Mouse (Mus musculus) forebrain, embryonic 15.5 days (tissue): ENCODE results near the gene Fgf7. TPM values are rescaled to one million over a fixed set of nuclear protein-coding genes. Genes with fewer than 3 reads are reported as not detected.

ENCODE experiments used
- ATAC-seq: fragments of 200-750 bp; cut with Nextera tagmentation; replicated peaks from 2 replicates; pipeline ENCODE4 v1.8.0; 2017; ENCODE audit warnings: mild to moderate bottlenecking, moderate TSS enrichment, moderate library complexity
- H3K27ac ChIP-seq: fragments of 300-500 bp; sonication (generic); replicated peaks from 2 replicates; pipeline ENCODE4 v1.5.1; 2015; ENCODE audit warnings: mild to moderate bottlenecking, inconsistent platforms
- H3K27me3 ChIP-seq: fragments of 300-500 bp; sonication (generic); 2 replicates; pipeline ENCODE4 v1.6.1; 2015; ENCODE audit warnings: inconsistent platforms
- H3K36me3 ChIP-seq: fragments of 300-500 bp; sonication (generic); 2 replicates; pipeline ENCODE4 v1.6.1; 2015; ENCODE audit warnings: mild to moderate bottlenecking, inconsistent platforms
- H3K4me1 ChIP-seq: fragments of 300-500 bp; sonication (generic); 2 replicates; pipeline ENCODE4 v1.6.1; 2015; ENCODE audit warnings: inconsistent platforms
- H3K4me2 ChIP-seq: fragments of 300-500 bp; sonication (generic); replicated peaks from 2 replicates; pipeline ENCODE4 v1.6.1; 2015; ENCODE audit warnings: mild to moderate bottlenecking, inconsistent platforms
- H3K4me3 ChIP-seq: fragments of 300-500 bp; sonication (generic); 2 replicates; pipeline ENCODE4 v1.5.1; 2015; ENCODE audit warnings: mild to moderate bottlenecking, inconsistent platforms
- H3K9ac ChIP-seq: fragments of 300-500 bp; sonication (generic); replicated peaks from 2 replicates; pipeline ENCODE4 v1.6.1; 2015; ENCODE audit warnings: mild to moderate bottlenecking, inconsistent platforms
- H3K9me3 ChIP-seq: fragments of 300-500 bp; sonication (generic); 2 replicates; pipeline ENCODE4 v1.6.1; 2016; ENCODE audit warnings: inconsistent platforms
- WGBS: fragments of 180-500 bp; shearing (Covaris S2); methylation state at CpG from one replicate; pipeline ENCODE4 v1.1.7; 2015; ENCODE audit warnings: mixed read lengths; 5-methylcytosine and 5-hydroxymethylcytosine counted together
- polyA plus RNA-seq: library from polyadenylated mRNA; unstranded; fragments of >200 nt; fragmentation: Nextera tagmentation; extraction: Ambion mirVana; gene quantifications from 2 replicates; pipeline ENCODE4 v1.2.1, GENCODE M21; 2015

Gene Fgf7
- polyA plus RNA-seq: 0.61 and 0.65 TPM in 2 replicates

- no peak within 1 kb of the TSS for H3K9ac ChIP-seq
- no peaks in the 10 kb centered on the region for H3K27me3 ChIP-seq
- H3K4me3 ChIP-seq: no peak within 1 kb of the TSS
- no peaks in the 10 kb centered on the region for H3K36me3 ChIP-seq
- 30% methylated on average over 15 of the region's 15 CpGs for WGBS
- no peaks in the 10 kb centered on the region for H3K4me1 ChIP-seq
- no peak within 1 kb of the TSS for H3K27ac ChIP-seq
- peak within 1 kb of the TSS; percentile 21; the same call in 1 of the 2 replicates for H3K4me2 ChIP-seq
- H3K9me3 ChIP-seq: no peaks in the 10 kb centered on the region
- peak; percentile 60; the same call in 1 of the 2 replicates for ATAC-seq
Observed at GRCm38 (mm10) chr2:126034379-126035005, at the start of gene Fgf7. TSS of gene Fgf7 (plus strand) at chr2:126034658.

- ATAC-seq: no peak
- no peaks in the 10 kb centered on the region for H3K36me3 ChIP-seq
- no peaks in the 10 kb centered on the region for H3K4me1 ChIP-seq
- H3K9me3 ChIP-seq: no peaks in the 10 kb centered on the region
- H3K27me3 ChIP-seq: no peaks in the 10 kb centered on the region
- no peak overlapping the region for H3K4me3 ChIP-seq
- H3K4me2 ChIP-seq: no peak overlapping the region
- 80% methylated on average over 5 of the region's 5 CpGs for WGBS
- H3K9ac ChIP-seq: no peak overlapping the region
- H3K27ac ChIP-seq: no peak overlapping the region
Observed at GRCm38 (mm10) chr2:126002291-126002690, 32.2 kb upstream of the Fgf7 start.

- WGBS: 41% methylated on average over 3 of the region's 3 CpGs
Observed at GRCm38 (mm10) chr2:126006088-126006487, 28.4 kb upstream of the Fgf7 start.

GRCm38 (mm10) chr2:126006742-126007141 is 27.7 kb upstream of the Fgf7 start:
- Histone ChIP-seq H3K9me3 (no peaks in the 10 kb centered on the region), H3K27me3 (no peaks in the 10 kb centered on the region), H3K4me3 (no peak overlapping the region), H3K4me1 (no peaks in the 10 kb centered on the region), H3K9ac (no peak overlapping the region), H3K36me3 (no peaks in the 10 kb centered on the region), H3K4me2 (no peak overlapping the region), H3K27ac (no peak overlapping the region)
- WGBS: 72% methylated on average over 2 of the region's 2 CpGs
- ATAC-seq: no peak

More at GRCm38 (mm10) chr2:126006088-126006487, 28.4 kb upstream of the Fgf7 start:
- H3K4me3 ChIP-seq: no peak overlapping the region
- H3K9me3 ChIP-seq: no peaks in the 10 kb centered on the region
- ATAC-seq: peak; percentile 78; the same call in 1 of the 2 replicates
- H3K4me2 ChIP-seq: no peak overlapping the region
- H3K36me3 ChIP-seq: no peaks in the 10 kb centered on the region
- no peak overlapping the region for H3K9ac ChIP-seq
- H3K27ac ChIP-seq: no peak overlapping the region
- H3K4me1 ChIP-seq: no peaks in the 10 kb centered on the region
- no peaks in the 10 kb centered on the region for H3K27me3 ChIP-seq

- 13% methylated on average over 12 of the region's 12 CpGs for WGBS
- Histone ChIP-seq H3K4me2 (no peak overlapping the region), H3K27me3 (no peaks in the 10 kb centered on the region), H3K4me3 (no peak overlapping the region), H3K9me3 (no peaks in the 10 kb centered on the region), H3K9ac (no peak overlapping the region), H3K36me3 (no peaks in the 10 kb centered on the region), H3K4me1 (peaks cover 18% of the 10 kb centered on the region), H3K27ac (no peak overlapping the region)
- peak; percentile 61; the same call in 1 of the 2 replicates for ATAC-seq
Observed at GRCm38 (mm10) chr2:126014989-126015710, 19.3 kb upstream of the Fgf7 start.

- no peaks in the 10 kb centered on the region for H3K36me3 ChIP-seq
- no peak overlapping the region for H3K4me2 ChIP-seq
- no peaks in the 10 kb centered on the region for H3K9me3 ChIP-seq
- no peak overlapping the region for H3K4me3 ChIP-seq
- peak; percentile 84 for ATAC-seq
- no peaks in the 10 kb centered on the region for H3K27me3 ChIP-seq
- H3K9ac ChIP-seq: no peak overlapping the region
- H3K4me1 ChIP-seq: peaks cover 18% of the 10 kb centered on the region
- no peak overlapping the region for H3K27ac ChIP-seq
- WGBS: under 1% methylated on average over 3 of the region's 3 CpGs
Observed at GRCm38 (mm10) chr2:126015763-126016473, 18.5 kb upstream of the Fgf7 start.

GRCm38 (mm10) chr2:126031186-126031900 is 3.1 kb upstream of the Fgf7 start:
- no peak overlapping the region for H3K4me3 ChIP-seq
- no peak overlapping the region for H3K27ac ChIP-seq
- no peaks in the 10 kb centered on the region for H3K36me3 ChIP-seq
- H3K27me3 ChIP-seq: no peaks in the 10 kb centered on the region
- H3K4me1 ChIP-seq: no peaks in the 10 kb centered on the region
- H3K9ac ChIP-seq: no peak overlapping the region
- H3K9me3 ChIP-seq: no peaks in the 10 kb centered on the region
- no peak overlapping the region for H3K4me2 ChIP-seq
- ATAC-seq: no peak
- WGBS: 58% methylated on average over 8 of the region's 8 CpGs

GRCm38 (mm10) chr2:126033114-126033972 is 1.1 kb upstream of the Fgf7 start:
- no peaks in the 10 kb centered on the region for H3K4me1 ChIP-seq
- ATAC-seq: peak; percentile 53; the same call in 1 of the 2 replicates

GRCm38 (mm10) chr2:126035013-126035770 is 734 bp downstream of the Fgf7 start:
- no peak overlapping the region for H3K27ac ChIP-seq
- no peaks in the 10 kb centered on the region for H3K9me3 ChIP-seq
- WGBS: 88% methylated on average over 15 of the region's 15 CpGs
- no peak overlapping the region for H3K9ac ChIP-seq
- no peak overlapping the region for H3K4me3 ChIP-seq
- ATAC-seq: no peak
- H3K4me1 ChIP-seq: no peaks in the 10 kb centered on the region
- H3K27me3 ChIP-seq: no peaks in the 10 kb centered on the region
- H3K4me2 ChIP-seq: no peak overlapping the region; the same call in 1 of the 2 replicates
- no peaks in the 10 kb centered on the region for H3K36me3 ChIP-seq

More at GRCm38 (mm10) chr2:126033114-126033972, 1.1 kb upstream of the Fgf7 start:
- Histone ChIP-seq H3K4me3 (no peak overlapping the region), H3K9me3 (no peaks in the 10 kb centered on the region), H3K27ac (no peak overlapping the region), H3K9ac (no peak overlapping the region), H3K36me3 (no peaks in the 10 kb centered on the region), H3K4me2 (no peak overlapping the region), H3K27me3 (no peaks in the 10 kb centered on the region)
- 85% methylated on average over 8 of the region's 8 CpGs for WGBS

- 92% methylated on average over 4 of the region's 4 CpGs for WGBS
- Histone ChIP-seq H3K27ac (no peak overlapping the region), H3K27me3 (no peaks in the 10 kb centered on the region), H3K4me2 (no peak overlapping the region), H3K4me3 (no peak overlapping the region), H3K36me3 (no peaks in the 10 kb centered on the region), H3K4me1 (no peaks in the 10 kb centered on the region), H3K9me3 (no peaks in the 10 kb centered on the region), H3K9ac (no peak overlapping the region)
- ATAC-seq: no peak
Observed at GRCm38 (mm10) chr2:126036121-126036520, 1.7 kb downstream of the Fgf7 start.
